Mouse (Mus musculus): ENCODE measurements around the gene Hist1h3h. TPM values are rescaled to one million over a fixed set of nuclear protein-coding genes. Genes with fewer than 3 reads are reported as not detected.
"Not testable (repeated sequence)": the region's sequence is repeated elsewhere in the genome, so short reads cannot be mapped to it uniquely, and the experiment has no call there.

The Hist1h3h gene
- total and polyA plus RNA-seq, 3 experiments = 18.6 to 1,657 (median 21.7) TPM

DNA sequence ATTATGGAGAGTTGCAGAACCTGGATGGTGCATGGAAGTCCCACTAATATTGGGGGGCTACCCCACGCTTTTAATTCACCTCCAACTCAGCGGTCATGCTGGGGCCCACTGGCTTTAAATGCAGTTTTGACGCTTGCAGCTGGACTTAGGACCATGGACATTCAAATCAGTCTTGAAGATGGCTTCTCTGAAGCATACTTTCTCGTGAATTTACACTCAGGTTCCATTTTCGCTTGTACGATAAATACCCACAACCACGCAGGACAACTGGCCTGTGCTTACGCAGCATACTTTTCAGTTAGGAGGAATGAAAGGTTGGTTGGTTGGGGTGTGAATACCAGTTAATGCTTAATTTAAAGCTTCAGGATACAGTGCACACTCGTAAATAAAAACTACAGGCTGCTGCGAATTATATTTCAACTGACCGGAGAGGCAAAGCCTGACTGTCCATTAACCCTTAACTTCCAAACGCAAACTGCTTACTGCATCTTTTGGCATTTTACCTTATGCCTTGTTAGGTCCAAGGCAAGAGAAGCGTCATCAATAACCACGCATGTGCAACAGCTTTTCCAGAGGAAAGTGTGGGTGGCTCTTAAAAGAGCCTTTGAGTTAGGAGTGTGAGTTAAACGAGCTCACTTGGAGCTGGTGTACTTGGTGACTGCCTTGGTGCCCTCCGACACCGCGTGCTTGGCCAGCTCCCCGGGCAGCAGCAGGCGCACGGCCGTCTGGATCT, 2.2 kb upstream of the Hist1h3h start:
- Histone ChIP-seq H3K4me2 (ENCODE audit: insufficient read depth, low read depth, poor library complexity, severe bottlenecking) (peak overlapping the region; percentile 94), H3K9ac (ENCODE audit: insufficient read depth, low read depth) (peak overlapping the region; percentile 41), H3K9me3 (replicated peaks; ENCODE audit: low read length) (no peaks in the 10 kb centered on the region), H3K4me3 (replicated peaks in 1 of 3; ENCODE audit: low read depth in 2 of 3, low read length in 2 of 3, poor library complexity in 1 of 3) (peak overlapping the region; percentile 12 to 45 (median 23)), H3K36me3 (replicated peaks in 1 of 2; ENCODE audit: control insufficient read depth in 1 of 2, insufficient read depth in 1 of 2, low read length in 1 of 2) (no peaks in the 10 kb centered on the region), H3K27ac (ENCODE audit: insufficient read depth, low read depth) (peak overlapping the region; percentile 81), H3K79me2 (replicated peaks; ENCODE audit: control insufficient read depth, extremely low read depth, insufficient read depth, poor library complexity, severe bottlenecking) (no peaks in the 10 kb centered on the region), H3K4me1 (ENCODE audit: control insufficient read depth in 1 of 2, insufficient read depth in 2 of 2) (peaks cover 2 to 26% of the 10 kb centered on the region in 2 experiments; a peak in 2 of 4 replicates), H3K27me3 (replicated peaks) (peaks cover 3% of the 10 kb centered on the region)
- in situ Hi-C loops (cut with MboI; ENCODE audit: low pct_ligation_motif_present, low pct_unique_long_range_greater_than_20kb, low sequenced_read_pairs) = loop anchor here (25.0 kb wide), 2 partner anchors 222 to 328 kb away; partner anchors contain the start of gene Zfp184
- dilution Hi-C loops (cut with MboI; ENCODE audit: extremely low pct_ligation_motif_present, extremely low pct_unique_long_range_greater_than_20kb, low sequenced_read_pairs) = no loop called here
- peak; percentile 68 for DNase-seq (ENCODE audit: extremely low read depth)
- TF ChIP-seq RCOR1 (conservative IDR thresholded peaks at IDR 0.05; ENCODE audit: low read depth, low read length) = no peak
- peak; percentile 2; the same call in 1 of the 2 replicates for TF ChIP-seq BHLHE40 (IDR thresholded peaks at IDR 0.05; ENCODE audit: low read depth, low read length)
- peak; percentile 72 for TF ChIP-seq NRF1 (IDR thresholded peaks at IDR 0.05; ENCODE audit: low read depth, low read length)
- peak; percentile 73; the same call in 1 of the 2 replicates for TF ChIP-seq CHD1 (IDR thresholded peaks at IDR 0.05; ENCODE audit: low read depth, low read length)
- TF ChIP-seq ETS1 (conservative IDR thresholded peaks at IDR 0.05; ENCODE audit: low read depth, low read length) = 0 out of 2 replicates have a peak, but pooled peaks have one; percentile 4
- no peak for TF ChIP-seq RAD21 (IDR thresholded peaks at IDR 0.05; ENCODE audit: low read depth, low read length)
- TF ChIP-seq POLR2AphosphoS2 (IDR thresholded peaks at IDR 0.05; ENCODE audit: low read depth, low read length) = peak; percentile 98
- TF ChIP-seq POLR2A (IDR thresholded peaks at IDR 0.05; ENCODE audit: low read depth, low read length) = peak; percentile 87
- TF ChIP-seq MXI1 (IDR thresholded peaks at IDR 0.05; ENCODE audit: low read depth, low read length) = 0 out of 2 replicates have a peak, but pooled peaks have one; percentile 37
- TF ChIP-seq NELFE (IDR thresholded peaks at IDR 0.05; ENCODE audit: low read depth, low read length) = peak; percentile 89; the same call in 1 of the 2 replicates
- peak; percentile 87; the same call in 1 of the 2 replicates for TF ChIP-seq UBTF (IDR thresholded peaks at IDR 0.05; ENCODE audit: low read depth, low read length)
- 0 out of 2 replicates have a peak, but pooled peaks have one; percentile 30 for TF ChIP-seq SIN3A (IDR thresholded peaks at IDR 0.05; ENCODE audit: low read length)
- TF ChIP-seq ZMIZ1 (IDR thresholded peaks at IDR 0.05; ENCODE audit: low read depth, low read length) = peak; percentile 99; the same call in 1 of the 2 replicates
- TF ChIP-seq PAX5 (IDR thresholded peaks at IDR 0.05; ENCODE audit: low read length) = no peak
- no peak for TF ChIP-seq CTCF (conservative IDR thresholded peaks at IDR 0.05 in 1 of 2, IDR thresholded peaks at IDR 0.05 in 1 of 2; ENCODE audit: low read depth in 2 of 2, low read length in 2 of 2)
- TF ChIP-seq TBP (conservative IDR thresholded peaks at IDR 0.05; ENCODE audit: low read depth, low read length) = peak; percentile 55; the same call in 1 of the 2 replicates

- H3K27me3 ChIP-seq (replicated peaks); H3K9me3 ChIP-seq (replicated peaks; ENCODE audit: low read length); dilution Hi-C loops (cut with MboI; ENCODE audit: extremely low pct_ligation_motif_present, extremely low pct_unique_long_range_greater_than_20kb, low sequenced_read_pairs); H3K36me3 ChIP-seq (replicated peaks in 1 of 2; ENCODE audit: control insufficient read depth in 1 of 2, insufficient read depth in 1 of 2, low read length in 1 of 2); H3K79me2 ChIP-seq (replicated peaks; ENCODE audit: control insufficient read depth, extremely low read depth, insufficient read depth, poor library complexity, severe bottlenecking): not testable (repeated sequence)
- Histone ChIP-seq H3K9ac (ENCODE audit: insufficient read depth, low read depth) (peak within 1 kb of the TSS; percentile 82), H3K4me2 (ENCODE audit: insufficient read depth, low read depth, poor library complexity, severe bottlenecking) (peak within 1 kb of the TSS; percentile 94), H3K4me1 (ENCODE audit: control insufficient read depth in 1 of 2, insufficient read depth in 2 of 2) (peaks cover 2 to 30% of the 10 kb centered on the region in 2 experiments; a peak in 2 of 4 replicates), H3K4me3 (replicated peaks in 1 of 3; ENCODE audit: low read depth in 2 of 3, low read length in 2 of 3, poor library complexity in 1 of 3) (peak within 1 kb of the TSS; percentile 35 to 59 (median 50)), H3K27ac (ENCODE audit: insufficient read depth, low read depth) (peak within 1 kb of the TSS; percentile 95)
- DNase-seq (ENCODE audit: extremely low read depth) = peak; percentile 96
- in situ Hi-C loops (cut with MboI; ENCODE audit: low pct_ligation_motif_present, low pct_unique_long_range_greater_than_20kb, low sequenced_read_pairs) = loop anchor here (25.0 kb wide), 2 partner anchors 221 to 329 kb away; partner anchors contain the start of gene Zfp184
- TF ChIP-seq POLR2A (IDR thresholded peaks at IDR 0.05; ENCODE audit: low read depth, low read length) (peak; percentile 63), CHD2 (IDR thresholded peaks at IDR 0.05; ENCODE audit: low read length) (peak; percentile 88), NELFE (IDR thresholded peaks at IDR 0.05; ENCODE audit: low read depth, low read length) (peak; percentile 13), RCOR1 (conservative IDR thresholded peaks at IDR 0.05; ENCODE audit: low read depth, low read length) (peak; percentile 76; the same call in 1 of the 2 replicates), TBP (conservative IDR thresholded peaks at IDR 0.05; ENCODE audit: low read depth, low read length) (peak; percentile 99), UBTF (IDR thresholded peaks at IDR 0.05; ENCODE audit: low read depth, low read length) (0 out of 2 replicates have a peak, but pooled peaks have one; percentile 84), KAT2A (IDR thresholded peaks at IDR 0.05; ENCODE audit: insufficient replicate concordance, low read length) (0 out of 2 replicates have a peak, but pooled peaks have one; percentile 16), TCF12 (IDR thresholded peaks at IDR 0.05; ENCODE audit: low read depth, low read length) (peak; percentile 90), MAZ (IDR thresholded peaks at IDR 0.05; ENCODE audit: low read depth, low read length) (0 out of 2 replicates have a peak, but pooled peaks have one; percentile 49), MEF2A (IDR thresholded peaks at IDR 0.05; ENCODE audit: borderline replicate concordance, low read depth, low read length) (peak; percentile 28; the same call in 1 of the 2 replicates), MXI1 (IDR thresholded peaks at IDR 0.05; ENCODE audit: low read depth, low read length) (0 out of 2 replicates have a peak, but pooled peaks have one; percentile 36), ZMIZ1 (IDR thresholded peaks at IDR 0.05; ENCODE audit: low read depth, low read length) (peak; percentile 31), MYC (IDR thresholded peaks at IDR 0.05; ENCODE audit: low read depth, low read length) (0 out of 2 replicates have a peak, but pooled peaks have one; percentile 34), E2F4 (IDR thresholded peaks at IDR 0.05; ENCODE audit: insufficient replicate concordance, low read depth, low read length) (0 out of 2 replicates have a peak, but pooled peaks have one; percentile 77), NRF1 (IDR thresholded peaks at IDR 0.05; ENCODE audit: low read depth, low read length) (peak; percentile 49), SIN3A (IDR thresholded peaks at IDR 0.05; ENCODE audit: low read length) (peak; percentile 24; the same call in 1 of the 2 replicates)
Measured at GRCm38 (mm10) chr13:21715864-21716539, 1.5 kb upstream of the Hist1h3h start, which contains the start of the genes Hist1h2bl and Hist1h2ai. Hist1h2bl (minus strand) TSS chr13:21716143. Hist1h2ai (plus strand) TSS chr13:21716422.

Measured in CH12.LX (cell line).